Mouse (Mus musculus): ENCODE results near the gene Tfap2e. TPM values are rescaled to one million over a fixed set of nuclear protein-coding genes. Genes with fewer than 3 reads are reported as not detected.

The Tfap2e gene
- total and polyA plus RNA-seq, 2 experiments from 2014 or later: not detected

DNA sequence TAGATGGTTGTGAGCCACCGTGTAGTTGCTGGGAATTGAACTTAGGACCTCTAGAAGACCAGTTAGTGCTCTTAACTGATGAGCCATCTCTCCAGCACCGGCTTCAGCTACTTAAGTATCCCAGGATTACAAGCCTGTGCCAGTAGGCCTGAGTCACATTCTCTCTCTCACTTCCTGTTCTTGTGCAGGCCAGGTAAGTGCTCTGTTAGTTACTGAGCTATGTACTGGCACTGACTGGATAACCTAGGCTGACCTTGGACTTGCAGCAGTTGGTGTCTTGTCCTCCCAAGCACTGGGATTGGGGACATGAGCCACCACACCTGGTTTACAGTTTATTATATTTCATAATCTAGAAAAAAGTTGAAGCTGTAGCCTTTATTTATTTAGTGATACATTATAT lies 27.4 kb upstream of the Tfap2e start:
- no peak for ATAC-seq (ENCODE audit: insufficient read depth, low read depth)
- no peak overlapping the region for H3K4me2 ChIP-seq (ENCODE audit: low read depth, low read length)
- H3K4me1 ChIP-seq (ENCODE audit: control insufficient read depth, insufficient read depth): no peaks in the 10 kb centered on the region
- peaks cover 32% of the 10 kb centered on the region for H3K36me3 ChIP-seq (replicated peaks; ENCODE audit: control insufficient read depth, insufficient read depth, low read length)
- H3K9me3 ChIP-seq (replicated peaks; ENCODE audit: control insufficient read depth, low read length): no peaks in the 10 kb centered on the region
- TF ChIP-seq EP300 (IDR thresholded peaks at IDR 0.05; ENCODE audit: low read depth) (no peak), CTCF (IDR thresholded peaks at IDR 0.05; ENCODE audit: low read depth) (no peak)
- no peak overlapping the region for H3K9ac ChIP-seq (replicated peaks; ENCODE audit: low read depth, low read length)
- H3K27ac ChIP-seq (ENCODE audit: low read depth): no peak overlapping the region
- no peak for DNase-seq (ENCODE audit: low spot score)
- no peak overlapping the region for H3K4me3 ChIP-seq (ENCODE audit: low read depth, low read length)
- 68% methylated on average over 2 of the region's 2 CpGs for WGBS
- H3K27me3 ChIP-seq (ENCODE audit: control insufficient read depth, insufficient read depth, low read length): no peaks in the 10 kb centered on the region

DNA sequence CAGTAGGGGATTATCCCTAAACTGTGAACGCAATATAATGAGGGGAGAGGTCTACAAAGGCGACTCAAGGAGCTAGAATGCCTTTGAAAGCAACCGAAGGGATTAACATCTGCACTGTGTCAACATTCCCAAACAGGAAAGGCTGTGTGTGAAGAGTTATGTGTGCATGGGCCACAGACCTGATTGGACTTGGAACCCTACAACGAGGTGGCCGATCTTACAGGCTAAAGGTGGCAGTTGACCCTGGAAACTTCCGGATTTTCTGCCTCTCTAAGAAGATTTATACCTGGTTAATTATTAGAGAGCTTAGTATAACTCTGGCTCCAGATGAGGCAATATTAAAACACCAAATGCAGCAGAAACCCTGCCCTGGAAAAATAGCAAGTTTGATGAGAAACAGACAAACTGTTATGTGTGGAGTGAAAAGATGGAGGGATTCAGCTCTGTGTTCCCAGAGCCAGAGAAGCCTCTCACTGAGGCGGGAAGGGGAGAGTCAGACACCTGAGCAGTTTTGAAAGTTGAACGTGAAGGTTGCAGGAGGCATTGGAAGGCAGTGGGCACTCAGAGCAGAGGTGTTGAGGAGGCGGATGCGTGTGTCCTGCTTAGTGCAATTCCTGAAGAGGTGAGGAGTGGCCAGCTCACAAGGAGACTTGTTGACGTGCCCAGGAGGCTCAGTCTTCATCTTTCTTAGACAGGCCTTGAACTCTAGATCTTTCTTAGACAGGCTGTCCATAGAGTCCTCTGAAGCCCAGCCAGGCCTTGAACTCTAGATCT lies 26.7 kb upstream of the Tfap2e start:
- WGBS: 67% methylated on average over 11 of the region's 11 CpGs
- Histone ChIP-seq H3K27me3 (ENCODE audit: control insufficient read depth, insufficient read depth, low read length) (no peaks in the 10 kb centered on the region), H3K36me3 (replicated peaks; ENCODE audit: control insufficient read depth, insufficient read depth, low read length) (peaks cover 37% of the 10 kb centered on the region), H3K9ac (replicated peaks; ENCODE audit: low read depth, low read length) (no peak overlapping the region), H3K4me3 (ENCODE audit: low read depth, low read length) (no peak overlapping the region), H3K9me3 (replicated peaks; ENCODE audit: control insufficient read depth, low read length) (no peaks in the 10 kb centered on the region), H3K27ac (ENCODE audit: low read depth) (no peak overlapping the region), H3K4me2 (ENCODE audit: low read depth, low read length) (no peak overlapping the region), H3K4me1 (ENCODE audit: control insufficient read depth, insufficient read depth) (no peaks in the 10 kb centered on the region)
- DNase-seq (ENCODE audit: low spot score) (no peak), ATAC-seq (ENCODE audit: insufficient read depth, low read depth) (no peak)
- TF ChIP-seq EP300 (IDR thresholded peaks at IDR 0.05; ENCODE audit: low read depth) (no peak), CTCF (IDR thresholded peaks at IDR 0.05; ENCODE audit: low read depth) (no peak)

DNA sequence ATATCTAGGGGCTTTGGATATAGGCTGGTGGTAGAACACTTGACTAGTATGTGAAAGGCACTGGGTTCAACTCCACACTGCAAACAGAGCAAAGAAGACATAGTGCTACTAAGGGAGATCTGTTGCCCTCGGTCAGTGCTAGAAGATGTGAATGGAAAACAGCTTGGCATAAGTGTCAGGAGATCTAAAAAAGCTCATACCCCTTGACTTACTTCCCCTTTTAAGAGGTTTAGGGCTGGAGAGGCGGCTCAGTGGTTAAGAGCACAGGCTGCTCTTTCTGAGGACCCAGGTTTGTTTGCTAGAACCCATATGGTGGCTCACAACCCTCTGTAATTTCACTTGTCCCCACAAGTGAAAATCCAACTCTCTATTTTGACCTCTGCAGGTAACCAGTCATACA lies 23.4 kb upstream of the Tfap2e start:
- DNase-seq (ENCODE audit: low spot score) (no peak), ATAC-seq (ENCODE audit: insufficient read depth, low read depth) (no peak)
- H3K36me3 ChIP-seq (replicated peaks; ENCODE audit: control insufficient read depth, insufficient read depth, low read length): peaks cover 37% of the 10 kb centered on the region
- H3K27ac ChIP-seq (ENCODE audit: low read depth): no peak overlapping the region
- no peak overlapping the region for H3K4me2 ChIP-seq (ENCODE audit: low read depth, low read length)
- H3K27me3 ChIP-seq (ENCODE audit: control insufficient read depth, insufficient read depth, low read length): no peaks in the 10 kb centered on the region
- H3K4me1 ChIP-seq (ENCODE audit: control insufficient read depth, insufficient read depth): peaks cover under 1% of the 10 kb centered on the region; the same call in 1 of the 2 replicates
- H3K4me3 ChIP-seq (ENCODE audit: low read depth, low read length): no peak overlapping the region
- no peak overlapping the region for H3K9ac ChIP-seq (replicated peaks; ENCODE audit: low read depth, low read length)
- TF ChIP-seq EP300 (IDR thresholded peaks at IDR 0.05; ENCODE audit: low read depth) (no peak), CTCF (IDR thresholded peaks at IDR 0.05; ENCODE audit: low read depth) (no peak)
- WGBS: 77% methylated on average over 2 of the region's 2 CpGs
- H3K9me3 ChIP-seq (replicated peaks; ENCODE audit: control insufficient read depth, low read length): no peaks in the 10 kb centered on the region

DNA sequence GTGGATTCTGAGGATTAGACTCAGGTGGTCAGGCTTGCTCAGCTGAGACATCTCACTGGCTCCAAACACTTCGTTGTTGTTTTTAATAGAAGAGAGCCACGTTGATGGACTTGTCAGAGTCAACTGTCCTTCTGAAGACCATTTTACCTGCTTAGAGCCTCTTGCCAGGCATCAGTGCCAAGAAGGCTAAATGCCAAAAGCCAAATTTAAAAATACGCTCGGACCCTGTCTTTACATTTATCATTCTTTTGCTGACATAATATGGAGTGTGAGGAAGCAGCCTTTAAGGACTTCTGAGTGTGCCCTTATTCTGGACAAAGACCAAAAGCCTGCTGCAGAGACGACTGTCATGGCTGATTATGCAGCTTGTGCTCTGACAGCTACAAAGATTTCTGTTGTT lies 22.3 kb upstream of the Tfap2e start:
- no peak overlapping the region for H3K27ac ChIP-seq (ENCODE audit: low read depth)
- H3K4me3 ChIP-seq (ENCODE audit: low read depth, low read length): no peak overlapping the region
- H3K4me2 ChIP-seq (ENCODE audit: low read depth, low read length): no peak overlapping the region
- no peak for TF ChIP-seq EP300 (IDR thresholded peaks at IDR 0.05; ENCODE audit: low read depth)
- no peak for TF ChIP-seq CTCF (IDR thresholded peaks at IDR 0.05; ENCODE audit: low read depth)
- WGBS: 70% methylated on average over 5 of the region's 5 CpGs
- no peak overlapping the region for H3K9ac ChIP-seq (replicated peaks; ENCODE audit: low read depth, low read length)
- no peak for DNase-seq (ENCODE audit: low spot score)
- peaks cover 33% of the 10 kb centered on the region for H3K36me3 ChIP-seq (replicated peaks; ENCODE audit: control insufficient read depth, insufficient read depth, low read length)
- ATAC-seq (ENCODE audit: insufficient read depth, low read depth): no peak
- no peaks in the 10 kb centered on the region for H3K27me3 ChIP-seq (ENCODE audit: control insufficient read depth, insufficient read depth, low read length)
- no peaks in the 10 kb centered on the region for H3K9me3 ChIP-seq (replicated peaks; ENCODE audit: control insufficient read depth, low read length)
- peaks cover 4% of the 10 kb centered on the region for H3K4me1 ChIP-seq (ENCODE audit: control insufficient read depth, insufficient read depth)

DNA sequence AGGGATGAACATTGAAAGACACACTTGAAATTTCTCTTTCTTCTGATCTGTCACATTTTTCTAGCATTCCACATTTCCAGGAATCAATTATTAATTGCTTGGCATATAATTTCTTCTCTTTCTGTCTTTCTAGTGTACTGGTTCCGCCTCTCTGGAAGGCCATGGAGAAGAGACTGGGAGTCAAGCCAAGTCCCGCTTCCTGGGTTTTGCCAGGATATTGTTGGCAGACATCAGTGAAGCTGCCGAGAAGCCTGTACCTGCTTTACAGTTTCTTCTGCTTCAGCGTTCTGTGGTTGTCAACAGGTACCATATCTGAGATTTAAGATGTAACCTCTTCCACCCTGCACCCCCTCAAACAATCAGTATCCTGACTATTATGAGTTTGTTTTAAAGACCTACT lies 20.7 kb upstream of the Tfap2e start:
- no peak overlapping the region for H3K4me3 ChIP-seq (ENCODE audit: low read depth, low read length)
- 23% methylated on average over 4 of the region's 4 CpGs for WGBS
- H3K27ac ChIP-seq (ENCODE audit: low read depth): no peak overlapping the region
- H3K4me1 ChIP-seq (ENCODE audit: control insufficient read depth, insufficient read depth): peaks cover 14% of the 10 kb centered on the region
- no peaks in the 10 kb centered on the region for H3K27me3 ChIP-seq (ENCODE audit: control insufficient read depth, insufficient read depth, low read length)
- ATAC-seq (ENCODE audit: insufficient read depth, low read depth) (no peak), DNase-seq (ENCODE audit: low spot score) (no peak)
- TF ChIP-seq CTCF (IDR thresholded peaks at IDR 0.05; ENCODE audit: low read depth): no peak
- TF ChIP-seq EP300 (IDR thresholded peaks at IDR 0.05; ENCODE audit: low read depth): no peak
- peaks cover 25% of the 10 kb centered on the region; the same call in 1 of the 2 replicates for H3K36me3 ChIP-seq (replicated peaks; ENCODE audit: control insufficient read depth, insufficient read depth, low read length)
- H3K9me3 ChIP-seq (replicated peaks; ENCODE audit: control insufficient read depth, low read length): no peaks in the 10 kb centered on the region
- no peak overlapping the region for H3K4me2 ChIP-seq (ENCODE audit: low read depth, low read length)
- H3K9ac ChIP-seq (replicated peaks; ENCODE audit: low read depth, low read length): no peak overlapping the region

Measured in heart, postnatal 0 days (tissue).